Mouse (Mus musculus) CH12F3 (cell line): ENCODE data around the gene Igf2bp2.

Experiments used
- in situ Hi-C: fragments of 300-500 bp; cut with MboI; formaldehyde crosslinking; loops from 2 replicates; pipeline ENCODE4 v1.14.3; 2020; ENCODE audit warnings: low sequenced_read_pairs

Gene Igf2bp2

GRCm38 (mm10) chr16:22162512-22163455 lies at the start of gene Igf2bp2:
Gene Igf2bp2 (minus strand): TSS chr16:22163299.
- in situ Hi-C loops = no loop called here

GRCm38 (mm10) chr16:22203501-22203900 lies 40.4 kb upstream of the Igf2bp2 start:
- in situ Hi-C loops = no loop called here

- in situ Hi-C loops = no loop called here
These were observed 38.8 kb upstream of the Igf2bp2 start for GRCm38 (mm10) chr16:22201858-22202257.

- in situ Hi-C loops = no loop called here
These were observed 37.4 kb upstream of the Igf2bp2 start for GRCm38 (mm10) chr16:22200476-22200875.

GRCm38 (mm10) chr16:22187366-22187765 lies 24.3 kb upstream of the Igf2bp2 start:
- in situ Hi-C loops = no loop called here

GRCm38 (mm10) chr16:22185411-22185810 lies 22.3 kb upstream of the Igf2bp2 start:
- in situ Hi-C loops = no loop called here

- in situ Hi-C loops = no loop called here
These were observed 21.0 kb upstream of the Igf2bp2 start for GRCm38 (mm10) chr16:22184113-22184512.

GRCm38 (mm10) chr16:22182286-22182685 lies 19.2 kb upstream of the Igf2bp2 start:
- in situ Hi-C loops = no loop called here

GRCm38 (mm10) chr16:22178793-22179192 lies 15.7 kb upstream of the Igf2bp2 start:
- in situ Hi-C loops = no loop called here

- in situ Hi-C loops = no loop called here
These were observed 14.9 kb upstream of the Igf2bp2 start for GRCm38 (mm10) chr16:22177999-22178398.

GRCm38 (mm10) chr16:22168731-22169130 lies 5.6 kb upstream of the Igf2bp2 start:
- in situ Hi-C loops = no loop called here

GRCm38 (mm10) chr16:22165556-22165955 lies 2.5 kb upstream of the Igf2bp2 start:
- in situ Hi-C loops = no loop called here

- in situ Hi-C loops = no loop called here
These were observed 1.3 kb upstream of the Igf2bp2 start for GRCm38 (mm10) chr16:22164446-22164845.

GRCm38 (mm10) chr16:22163456-22163851 lies 355 bp upstream of the Igf2bp2 start:
- in situ Hi-C loops = no loop called here

- in situ Hi-C loops = no loop called here
These were observed 1.0 kb downstream of the Igf2bp2 start for GRCm38 (mm10) chr16:22162066-22162511.

GRCm38 (mm10) chr16:22161351-22162065 lies 1.6 kb downstream of the Igf2bp2 start:
- in situ Hi-C loops = no loop called here

GRCm38 (mm10) chr16:22160386-22161145 lies 2.5 kb downstream of the Igf2bp2 start:
- in situ Hi-C loops = no loop called here

- in situ Hi-C loops = no loop called here
These were observed 10.1 kb downstream of the Igf2bp2 start for GRCm38 (mm10) chr16:22152941-22153444.

GRCm38 (mm10) chr16:22151706-22152315 lies 11.3 kb downstream of the Igf2bp2 start:
- in situ Hi-C loops = no loop called here

GRCm38 (mm10) chr16:22150421-22150820 lies 12.7 kb downstream of the Igf2bp2 start:
- in situ Hi-C loops = no loop called here
